Mouse (Mus musculus): ENCODE results near the gene Lyplal1.

GRCm38 (mm10) chr1:186137873-186138272 is 20.8 kb upstream of the Lyplal1 start:
- no peak for TF ChIP-seq EP300 (IDR thresholded peaks at IDR 0.05; ENCODE audit: low read depth)
- no peak for TF ChIP-seq CTCF (IDR thresholded peaks at IDR 0.05; ENCODE audit: low read depth)
